Mouse (Mus musculus): ENCODE measurements at regions not wholly inside any gene's neighbourhood (a gene's known extent, or its start where the extent isn't known, plus 50 kb on each side); places are given as distances from the start of the nearest gene placed in this dataset.
"Not testable (repeated sequence)": the region's sequence is repeated elsewhere in the genome, so short reads cannot be mapped to it uniquely, and the experiment has no call there.

DNA sequence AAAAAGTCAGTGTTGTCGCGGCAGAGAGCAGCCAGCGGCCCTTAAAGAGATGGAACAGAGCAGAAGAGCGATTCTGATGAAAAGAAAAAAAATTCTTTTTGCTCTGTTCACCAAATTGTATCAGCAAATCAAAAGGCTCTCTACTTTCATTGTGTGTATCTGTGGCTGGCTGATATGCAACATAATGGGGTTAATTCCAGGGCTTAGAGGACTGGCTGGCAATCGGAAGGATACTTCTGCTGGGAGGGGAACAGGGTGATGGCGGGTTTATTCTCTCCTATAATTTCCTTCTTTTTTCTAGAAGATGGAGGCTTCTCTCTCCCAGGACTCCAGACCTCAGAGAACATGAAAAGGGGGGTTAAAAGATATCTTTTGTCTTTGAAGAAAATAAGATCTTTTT is 79.4 kb upstream of the Nxpe4 start:
- in situ Hi-C loops (cut with MboI; ENCODE audit: low sequenced_read_pairs in 2 of 2, unreplicated experiment in 2 of 2): no loop called here
- no peaks in the 10 kb centered on the region for H3K36me3 ChIP-seq (ENCODE audit: control insufficient read depth, insufficient read depth, low read length, poor library complexity, severe bottlenecking)
- H3K9me3 ChIP-seq (ENCODE audit: control insufficient read depth, insufficient read depth, low read depth, low read length): no peaks in the 10 kb centered on the region
- H3K9ac ChIP-seq (ENCODE audit: insufficient read depth, low read depth, low read length, poor library complexity, severe bottlenecking): no peak overlapping the region
- H3K27ac ChIP-seq (ENCODE audit: insufficient read depth, low read depth, low read length, poor library complexity, severe bottlenecking): no peak overlapping the region
- no peak for DNase-seq (ENCODE audit: low read depth, low spot score)
- peak overlapping the region in 1 of 2 experiments; percentile 21; a peak in 1 of 4 replicates for H3K4me3 ChIP-seq (ENCODE audit: insufficient read depth in 1 of 2, low read depth in 1 of 2, low read length in 2 of 2, poor library complexity in 1 of 2, severe bottlenecking in 1 of 2)
- peaks cover 0 to 5% of the 10 kb centered on the region in 2 experiments; a peak in 1 of 4 replicates for H3K4me1 ChIP-seq (ENCODE audit: control insufficient read depth in 2 of 2, insufficient read depth in 2 of 2, low read length in 2 of 2, poor library complexity in 1 of 2)
- TF ChIP-seq CHD2 (IDR thresholded peaks at IDR 0.05; ENCODE audit: low read depth, low read length) (no peak), ZC3H11A (IDR thresholded peaks at IDR 0.05; ENCODE audit: borderline replicate concordance, low read depth, low read length) (no peak), HCFC1 (IDR thresholded peaks at IDR 0.05; ENCODE audit: borderline replicate concordance, insufficient read depth, low read length) (no peak), ZNF384 (IDR thresholded peaks at IDR 0.05; ENCODE audit: low read depth, low read length) (no peak), MAFK (IDR thresholded peaks at IDR 0.05; ENCODE audit: insufficient read depth, low read depth, low read length) (no peak)

DNA sequence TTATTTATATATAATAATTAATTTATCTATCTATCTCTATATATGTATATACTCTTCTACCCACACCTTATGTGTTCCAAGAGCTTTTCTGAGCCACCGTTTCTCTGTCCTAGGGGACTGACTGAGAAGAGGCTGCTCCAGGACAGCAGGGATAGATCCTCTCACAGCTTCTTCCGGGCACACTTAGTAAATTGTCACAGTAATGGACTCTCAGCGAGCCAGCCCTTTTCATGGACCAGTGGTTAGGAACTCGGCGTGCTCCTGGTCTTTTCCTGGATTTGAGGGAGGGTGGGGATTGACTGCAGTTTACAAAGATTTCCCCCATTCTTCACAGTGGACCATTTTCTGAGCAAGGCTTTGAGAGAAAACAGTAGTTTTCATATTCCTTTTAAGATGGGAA is 77.6 kb upstream of the Nxpe4 start:
- H3K27ac ChIP-seq (ENCODE audit: insufficient read depth, low read depth, low read length, poor library complexity, severe bottlenecking); H3K4me1 ChIP-seq (ENCODE audit: control insufficient read depth in 2 of 2, insufficient read depth in 2 of 2, low read length in 2 of 2, poor library complexity in 1 of 2); H3K9ac ChIP-seq (ENCODE audit: insufficient read depth, low read depth, low read length, poor library complexity, severe bottlenecking); in situ Hi-C loops (cut with MboI; ENCODE audit: low sequenced_read_pairs in 2 of 2, unreplicated experiment in 2 of 2); H3K4me3 ChIP-seq (ENCODE audit: insufficient read depth in 1 of 2, low read depth in 1 of 2, low read length in 2 of 2, poor library complexity in 1 of 2, severe bottlenecking in 1 of 2); DNase-seq (ENCODE audit: low read depth, low spot score); H3K9me3 ChIP-seq (ENCODE audit: control insufficient read depth, insufficient read depth, low read depth, low read length); H3K36me3 ChIP-seq (ENCODE audit: control insufficient read depth, insufficient read depth, low read length, poor library complexity, severe bottlenecking): not testable (repeated sequence)

GRCm38 (mm10) chr9:48089661-48090060 is 72.2 kb upstream of the Nxpe4 start:
- TF ChIP-seq MAFK (IDR thresholded peaks at IDR 0.05; ENCODE audit: insufficient read depth, low read depth, low read length) (no peak), HCFC1 (IDR thresholded peaks at IDR 0.05; ENCODE audit: borderline replicate concordance, insufficient read depth, low read length) (no peak), CHD2 (IDR thresholded peaks at IDR 0.05; ENCODE audit: low read depth, low read length) (no peak), ZNF384 (IDR thresholded peaks at IDR 0.05; ENCODE audit: low read depth, low read length) (no peak), ZC3H11A (IDR thresholded peaks at IDR 0.05; ENCODE audit: borderline replicate concordance, low read depth, low read length) (no peak)

DNA sequence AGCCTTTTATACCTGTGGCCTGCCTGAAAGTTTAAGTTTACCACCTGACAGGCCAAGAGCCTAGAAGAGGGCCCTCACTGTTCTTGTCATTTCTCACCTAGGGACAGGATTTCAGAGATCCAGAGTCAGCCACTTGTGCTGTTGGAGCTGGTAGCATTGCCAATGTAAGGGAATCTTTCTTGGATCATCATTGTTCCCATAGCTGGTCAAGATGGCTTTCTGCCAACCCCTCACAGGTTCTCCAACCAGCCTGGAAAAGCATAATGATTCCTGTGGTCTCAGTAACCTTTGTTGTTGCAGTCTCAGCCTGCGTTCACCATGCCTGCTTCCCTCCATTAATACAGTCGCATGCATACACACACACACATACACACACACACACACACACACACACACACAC is 67.1 kb upstream of the Nxpe4 start:
- Histone ChIP-seq H3K9ac (ENCODE audit: insufficient read depth, low read depth, low read length, poor library complexity, severe bottlenecking) (no peak overlapping the region), H3K4me3 (ENCODE audit: insufficient read depth in 1 of 2, low read depth in 1 of 2, low read length in 2 of 2, poor library complexity in 1 of 2, severe bottlenecking in 1 of 2) (no peak overlapping the region), H3K36me3 (ENCODE audit: control insufficient read depth, insufficient read depth, low read length, poor library complexity, severe bottlenecking) (no peaks in the 10 kb centered on the region), H3K9me3 (ENCODE audit: control insufficient read depth, insufficient read depth, low read depth, low read length) (no peaks in the 10 kb centered on the region), H3K27ac (ENCODE audit: insufficient read depth, low read depth, low read length, poor library complexity, severe bottlenecking) (no peak overlapping the region), H3K4me1 (ENCODE audit: control insufficient read depth in 2 of 2, insufficient read depth in 2 of 2, low read length in 2 of 2, poor library complexity in 1 of 2) (no peaks in the 10 kb centered on the region)
- TF ChIP-seq ZNF384 (IDR thresholded peaks at IDR 0.05; ENCODE audit: low read depth, low read length): no peak
- TF ChIP-seq MAFK (IDR thresholded peaks at IDR 0.05; ENCODE audit: insufficient read depth, low read depth, low read length): no peak
- TF ChIP-seq HCFC1 (IDR thresholded peaks at IDR 0.05; ENCODE audit: borderline replicate concordance, insufficient read depth, low read length): no peak
- TF ChIP-seq ZC3H11A (IDR thresholded peaks at IDR 0.05; ENCODE audit: borderline replicate concordance, low read depth, low read length): no peak
- TF ChIP-seq CHD2 (IDR thresholded peaks at IDR 0.05; ENCODE audit: low read depth, low read length): no peak
- in situ Hi-C loops (cut with MboI; ENCODE audit: low sequenced_read_pairs in 2 of 2, unreplicated experiment in 2 of 2): no loop called here
- DNase-seq (ENCODE audit: low read depth, low spot score): no peak

More at GRCm38 (mm10) chr9:48089661-48090060, 72.2 kb upstream of the Nxpe4 start:
- Histone ChIP-seq H3K9ac (ENCODE audit: insufficient read depth, low read depth, low read length, poor library complexity, severe bottlenecking) (no peak overlapping the region), H3K9me3 (ENCODE audit: control insufficient read depth, insufficient read depth, low read depth, low read length) (no peaks in the 10 kb centered on the region), H3K4me1 (ENCODE audit: control insufficient read depth in 2 of 2, insufficient read depth in 2 of 2, low read length in 2 of 2, poor library complexity in 1 of 2) (no peaks in the 10 kb centered on the region), H3K36me3 (ENCODE audit: control insufficient read depth, insufficient read depth, low read length, poor library complexity, severe bottlenecking) (no peaks in the 10 kb centered on the region), H3K4me3 (ENCODE audit: insufficient read depth in 1 of 2, low read depth in 1 of 2, low read length in 2 of 2, poor library complexity in 1 of 2, severe bottlenecking in 1 of 2) (no peak overlapping the region), H3K27ac (ENCODE audit: insufficient read depth, low read depth, low read length, poor library complexity, severe bottlenecking) (no peak overlapping the region)
- DNase-seq (ENCODE audit: low read depth, low spot score): no peak
- in situ Hi-C loops (cut with MboI; ENCODE audit: low sequenced_read_pairs in 2 of 2, unreplicated experiment in 2 of 2): no loop called here

GRCm38 (mm10) chr9:48099846-48100245 is 62.0 kb upstream of the Nxpe4 start:
- no peak for TF ChIP-seq ZNF384 (IDR thresholded peaks at IDR 0.05; ENCODE audit: low read depth, low read length)
- no peak for TF ChIP-seq ZC3H11A (IDR thresholded peaks at IDR 0.05; ENCODE audit: borderline replicate concordance, low read depth, low read length)
- TF ChIP-seq HCFC1 (IDR thresholded peaks at IDR 0.05; ENCODE audit: borderline replicate concordance, insufficient read depth, low read length): no peak
- TF ChIP-seq MAFK (IDR thresholded peaks at IDR 0.05; ENCODE audit: insufficient read depth, low read depth, low read length): no peak
- no peak for TF ChIP-seq CHD2 (IDR thresholded peaks at IDR 0.05; ENCODE audit: low read depth, low read length)
- DNase-seq (ENCODE audit: low read depth, low spot score): no peak
- Histone ChIP-seq H3K4me1 (ENCODE audit: control insufficient read depth in 2 of 2, insufficient read depth in 2 of 2, low read length in 2 of 2, poor library complexity in 1 of 2) (peaks cover 0 to 3% of the 10 kb centered on the region in 2 experiments; a peak in 1 of 4 replicates), H3K36me3 (ENCODE audit: control insufficient read depth, insufficient read depth, low read length, poor library complexity, severe bottlenecking) (no peaks in the 10 kb centered on the region), H3K4me3 (ENCODE audit: insufficient read depth in 1 of 2, low read depth in 1 of 2, low read length in 2 of 2, poor library complexity in 1 of 2, severe bottlenecking in 1 of 2) (no peak overlapping the region), H3K27ac (ENCODE audit: insufficient read depth, low read depth, low read length, poor library complexity, severe bottlenecking) (no peak overlapping the region), H3K9ac (ENCODE audit: insufficient read depth, low read depth, low read length, poor library complexity, severe bottlenecking) (no peak overlapping the region), H3K9me3 (ENCODE audit: control insufficient read depth, insufficient read depth, low read depth, low read length) (no peaks in the 10 kb centered on the region)
- in situ Hi-C loops (cut with MboI; ENCODE audit: low sequenced_read_pairs in 2 of 2, unreplicated experiment in 2 of 2): no loop called here
